7 mouse cellular contexts compared by ENCODE assay signal in genomic region chr7:43562651-43563070, GRCm38 (mm10). TPM values are rescaled to one million over a fixed set of nuclear protein-coding genes. Genes with fewer than 3 reads are reported as not detected.
DNase-seq lines count a peak whose midpoint lies in the region; ATAC-seq lines count a peak whose summit lies in the region.

No protein-coding gene starts in this region.

- under 1% methylated on average over 10 of the region's 10 CpGs for WGBS in embryonic facial prominence, embryonic 14.5 days
- WGBS in intestine, embryonic 14.5 days = under 1% methylated on average over 10 of the region's 10 CpGs

- H3K4me2 ChIP-seq in embryonic facial prominence, embryonic 14.5 days (ENCODE audit: low read depth, low read length) = peak overlapping the region; percentile 62
- peak overlapping the region; percentile 80 for H3K4me2 ChIP-seq in intestine, embryonic 14.5 days (ENCODE audit: low read length)

- peak overlapping the region; percentile 66 for H3K9ac ChIP-seq in embryonic facial prominence, embryonic 14.5 days (ENCODE audit: low read depth, low read length)
- peak overlapping the region; percentile 78 for H3K9ac ChIP-seq in intestine, embryonic 14.5 days (ENCODE audit: low read length)

- H3K9me3 ChIP-seq in embryonic facial prominence, embryonic 14.5 days (ENCODE audit: control insufficient read depth, low read length) = no peaks in the 10 kb centered on the region
- no peaks in the 10 kb centered on the region for H3K9me3 ChIP-seq in intestine, embryonic 14.5 days (ENCODE audit: control insufficient read depth, low read length)

- H3K27me3 ChIP-seq in embryonic facial prominence, embryonic 14.5 days (replicated peaks; ENCODE audit: control insufficient read depth, insufficient read depth, low read length) = no peaks in the 10 kb centered on the region
- no peaks in the 10 kb centered on the region for H3K27me3 ChIP-seq in intestine, embryonic 14.5 days (replicated peaks; ENCODE audit: control insufficient read depth, insufficient read depth, low read length)

- peak; percentile 80 for DNase-seq in A20 (ENCODE audit: low read depth, low spot score)
- DNase-seq in embryonic facial prominence, embryonic 14.5 days (ENCODE audit: low spot score) = peak; percentile 38
- DNase-seq in intestine, embryonic 14.5 days (ENCODE audit: low spot score) = no peak
- DNase-seq in spleen, adult 12 weeks (ENCODE audit: low spot score) = peak; percentile 16
- no peak for DNase-seq in adrenal gland, postnatal 25 days

- peak; percentile 16 for ATAC-seq in CD4-positive, CD25-positive, alpha-beta regulatory T cell, adult 4 months
- peak; percentile 31 for ATAC-seq in embryonic facial prominence, embryonic 14.5 days (ENCODE audit: low read depth)
- ATAC-seq in intestine, embryonic 14.5 days (replicated peaks; ENCODE audit: low FRiP score, low TSS enrichment, low read depth) = no peak
- peak; percentile 51 for ATAC-seq in megakaryocyte, adult 5-6 weeks (ENCODE audit: poor library complexity, severe bottlenecking)

- H3K27ac ChIP-seq in embryonic facial prominence, embryonic 14.5 days (replicated peaks; ENCODE audit: low read depth, low read length) = peak overlapping the region; percentile 77
- H3K27ac ChIP-seq in intestine, embryonic 14.5 days (ENCODE audit: low read depth) = peak overlapping the region; percentile 84

- peaks cover 22% of the 10 kb centered on the region for H3K36me3 ChIP-seq in embryonic facial prominence, embryonic 14.5 days (ENCODE audit: control insufficient read depth, insufficient read depth, low read length)
- peaks cover 22% of the 10 kb centered on the region for H3K36me3 ChIP-seq in intestine, embryonic 14.5 days (ENCODE audit: control insufficient read depth, insufficient read depth, low read length)

- peaks cover 10% of the 10 kb centered on the region for H3K4me1 ChIP-seq in embryonic facial prominence, embryonic 14.5 days (ENCODE audit: control insufficient read depth, insufficient read depth, low read length)
- peaks cover 9% of the 10 kb centered on the region for H3K4me1 ChIP-seq in intestine, embryonic 14.5 days (replicated peaks; ENCODE audit: control insufficient read depth, insufficient read depth, low read length)

- H3K4me3 ChIP-seq in embryonic facial prominence, embryonic 14.5 days (ENCODE audit: low read depth, low read length) = peak overlapping the region; percentile 55
- H3K4me3 ChIP-seq in intestine, embryonic 14.5 days (ENCODE audit: low read depth, low read length) = peak overlapping the region; percentile 83

RNA-seq across cellular contexts. Expression of gene Zfp658, which starts 0.6 kb away (rescaled TPM):
- 1 to 10 TPM; 6.4 TPM for polyA plus RNA-seq in CD4-positive, CD25-positive, alpha-beta regulatory T cell, adult 4 months (2017; shearing (Covaris generic))
- 2.7 and 3.3 TPM in 2 replicates for polyA plus RNA-seq in embryonic facial prominence, embryonic 14.5 days (2014; fragmentation: Nextera tagmentation; extraction: Ambion mirVana)
- 3.4 and 3.8 TPM in 2 replicates for polyA plus RNA-seq in intestine, embryonic 14.5 days (2014; fragmentation: Nextera tagmentation; extraction: Ambion mirVana)
- 6.3 and 8.1 TPM in 2 replicates for total RNA-seq in megakaryocyte, adult 5-6 weeks (2015)
- 6.9 and 7.4 TPM in 2 replicates for total RNA-seq in megakaryocyte, adult 5-6 weeks (2017)
- total RNA-seq in adrenal gland, postnatal 25 days (2021) = 2.8 and 3.1 TPM in 2 replicates

RNA-seq across cellular contexts. Expression of gene Zfp719, which starts 16.7 kb away (rescaled TPM):
- 10 to 100 TPM; 10.9 to 12.9 TPM for polyA plus RNA-seq in CD4-positive, CD25-positive, alpha-beta regulatory T cell, adult 4 months (2017; shearing (Covaris generic))
- polyA plus RNA-seq in embryonic facial prominence, embryonic 14.5 days (2014; fragmentation: Nextera tagmentation; extraction: Ambion mirVana) = 13.0 and 14.4 TPM in 2 replicates
- 12.4 TPM in 2 replicates for polyA plus RNA-seq in intestine, embryonic 14.5 days (2014; fragmentation: Nextera tagmentation; extraction: Ambion mirVana)
- total RNA-seq in megakaryocyte, adult 5-6 weeks (2015) = 7.1 and 13.3 TPM in 2 replicates
- 6.9 and 9.3 TPM in 2 replicates for total RNA-seq in megakaryocyte, adult 5-6 weeks (2017)
- total RNA-seq in adrenal gland, postnatal 25 days (2021) = 16.2 and 17.5 TPM in 2 replicates

RNA-seq across cellular contexts. Expression of gene Cd33, which starts 18.4 kb away (rescaled TPM):
- polyA plus RNA-seq in CD4-positive, CD25-positive, alpha-beta regulatory T cell, adult 4 months (2017; shearing (Covaris generic)) = not detected
- 2.5 and 2.8 TPM in 2 replicates for polyA plus RNA-seq in embryonic facial prominence, embryonic 14.5 days (2014; fragmentation: Nextera tagmentation; extraction: Ambion mirVana)
- polyA plus RNA-seq in intestine, embryonic 14.5 days (2014; fragmentation: Nextera tagmentation; extraction: Ambion mirVana) = 1.7 and 2.0 TPM in 2 replicates
- total RNA-seq in megakaryocyte, adult 5-6 weeks (2015) = 80.0 and 80.1 TPM in 2 replicates
- total RNA-seq in megakaryocyte, adult 5-6 weeks (2017) = 36.3 and 48.1 TPM in 2 replicates
- total RNA-seq in adrenal gland, postnatal 25 days (2021) = 1.2 and 2.4 TPM in 2 replicates

RNA-seq across cellular contexts. Expression of gene Zfp819, which starts 44.3 kb away (rescaled TPM):
- polyA plus RNA-seq in CD4-positive, CD25-positive, alpha-beta regulatory T cell, adult 4 months (2017; shearing (Covaris generic)) = not detected
- 0.39 and 0.47 TPM in 2 replicates for polyA plus RNA-seq in embryonic facial prominence, embryonic 14.5 days (2014; fragmentation: Nextera tagmentation; extraction: Ambion mirVana)
- not detected in 2 replicates for polyA plus RNA-seq in intestine, embryonic 14.5 days (2014; fragmentation: Nextera tagmentation; extraction: Ambion mirVana)
- not detected in 2 replicates for total RNA-seq in megakaryocyte, adult 5-6 weeks (2015)
- not detected in 2 replicates for total RNA-seq in megakaryocyte, adult 5-6 weeks (2017)
- not detected in 2 replicates for total RNA-seq in adrenal gland, postnatal 25 days (2021)

RNA-seq across cellular contexts. Expression of gene 4931406B18Rik, which starts 56.9 kb away (rescaled TPM):
- not detected for polyA plus RNA-seq in CD4-positive, CD25-positive, alpha-beta regulatory T cell, adult 4 months (2017; shearing (Covaris generic))
- polyA plus RNA-seq in embryonic facial prominence, embryonic 14.5 days (2014; fragmentation: Nextera tagmentation; extraction: Ambion mirVana) = not detected in 2 replicates
- polyA plus RNA-seq in intestine, embryonic 14.5 days (2014; fragmentation: Nextera tagmentation; extraction: Ambion mirVana) = not detected in 2 replicates
- not detected in 2 replicates for total RNA-seq in megakaryocyte, adult 5-6 weeks (2015)
- total RNA-seq in megakaryocyte, adult 5-6 weeks (2017) = not detected in 2 replicates
- total RNA-seq in adrenal gland, postnatal 25 days (2021) = not detected in 2 replicates

Comparison
In these comparisons a context has a peak if more than half of its experiments do, and no peak if none do; other contexts are left out.
1. DNase-seq: peak in A20 (single experiment), embryonic facial prominence, embryonic 14.5 days (single experiment) and spleen, adult 12 weeks (single experiment); none in intestine, embryonic 14.5 days (single experiment) and adrenal gland, postnatal 25 days (single experiment).